Mouse (Mus musculus): ENCODE measurements around the gene Spint2.

- TF ChIP-seq CTCF (IDR thresholded peaks at IDR 0.05; ENCODE audit: low read depth) (no peak), EP300 (IDR thresholded peaks at IDR 0.05; ENCODE audit: low read depth) (no peak)
These were observed 11.3 kb downstream of the Spint2 start for GRCm38 (mm10) chr7:29270445-29270844.
